Mouse (Mus musculus) stomach, postnatal 0 days (tissue): ENCODE results near the gene Zhx3. TPM values are rescaled to one million over a fixed set of nuclear protein-coding genes. Genes with fewer than 3 reads are reported as not detected.

ENCODE experiments used
- ATAC-seq: fragments of 200-750 bp; cut with Nextera tagmentation; 2 replicates; pipeline ENCODE4 v1.8.0; 2017; ENCODE audit not compliant: low FRiP score, low TSS enrichment
- DNase-seq: peaks from one replicate; pipeline ENCODE4 v3.0.0-alpha.2; 2016; ENCODE audit warnings: low spot score
- H3K27ac ChIP-seq: fragments of 300-500 bp; sonication (generic); replicated peaks from 2 replicates; pipeline ENCODE4 v1.5.1; 2014; ENCODE audit warnings: mild to moderate bottlenecking, control low read depth
- H3K27me3 ChIP-seq: fragments of 300-500 bp; sonication (generic); 2 replicates; pipeline ENCODE4 v1.6.1; 2014; ENCODE audit warnings: low read length; ENCODE audit not compliant: control insufficient read depth, insufficient read depth
- H3K36me3 ChIP-seq: fragments of 300-500 bp; sonication (generic); 2 replicates; pipeline ENCODE4 v1.6.1; 2014; ENCODE audit warnings: low read length, mixed read lengths; ENCODE audit not compliant: control insufficient read depth, insufficient read depth
- H3K4me1 ChIP-seq: fragments of 300-500 bp; sonication (generic); replicated peaks from 2 replicates; pipeline ENCODE4 v1.6.1; 2014; ENCODE audit warnings: antibody characterized with exemption; ENCODE audit not compliant: control insufficient read depth, insufficient read depth
- H3K4me2 ChIP-seq: fragments of 300-500 bp; sonication (generic); replicated peaks from 2 replicates; pipeline ENCODE4 v1.6.1; 2014; ENCODE audit warnings: low read depth, mild to moderate bottlenecking, control low read depth, moderate library complexity
- H3K4me3 ChIP-seq: fragments of 300-500 bp; sonication (generic); 2 replicates; pipeline ENCODE4 v1.5.1; 2014; ENCODE audit warnings: low read depth, low read length, control low read depth
- H3K9ac ChIP-seq: fragments of 300-500 bp; sonication (generic); 2 replicates; pipeline ENCODE4 v1.6.1; 2014; ENCODE audit warnings: mild to moderate bottlenecking, low read length, control low read depth, mixed read lengths
- H3K9me3 ChIP-seq: fragments of 300-500 bp; sonication (generic); 2 replicates; pipeline ENCODE4 v1.6.1; 2016; ENCODE audit warnings: low read length; ENCODE audit not compliant: control insufficient read depth
- CTCF ChIP-seq: IDR thresholded peaks from 2 replicates; pipeline ENCODE4 v1.5.1; 2016; ENCODE audit warnings: antibody characterized with exemption, low read depth, mild to moderate bottlenecking, moderate library complexity
- EP300 ChIP-seq: optimal IDR thresholded peaks from 2 replicates; pipeline ENCODE3; 2016; ENCODE audit warnings: antibody characterized with exemption
- WGBS: fragments of 180-500 bp; shearing (Covaris S2); extraction: QIAGEN DNeasy Blood & Tissue Kit; methylation state at CpG from one replicate; pipeline ENCODE4 v1.1.7; 2014; 5-methylcytosine and 5-hydroxymethylcytosine counted together
- polyA plus RNA-seq: library from polyadenylated mRNA; unstranded; fragments of >200 nt; fragmentation: Nextera tagmentation; extraction: Ambion mirVana; gene quantifications from 2 replicates; pipeline ENCODE4 v1.2.1, GENCODE M21; 2015

Zhx3 gene
- polyA plus RNA-seq, 1 experiment from 2014 or later: 4.5 TPM

- H3K9me3 ChIP-seq: no peaks in the 10 kb centered on the region
- no peak for ATAC-seq
- no peak overlapping the region for H3K27ac ChIP-seq
- no peak overlapping the region for H3K9ac ChIP-seq
- no peak overlapping the region for H3K4me2 ChIP-seq
- no peak for DNase-seq
- no peaks in the 10 kb centered on the region; the same call in 1 of the 2 replicates for H3K27me3 ChIP-seq
- TF ChIP-seq EP300: no peak
- TF ChIP-seq CTCF: no peak
- H3K4me1 ChIP-seq: no peaks in the 10 kb centered on the region
- no peak overlapping the region for H3K4me3 ChIP-seq
- H3K36me3 ChIP-seq: no peaks in the 10 kb centered on the region
- 49% methylated on average over 6 of the region's 6 CpGs for WGBS
Measured at GRCm38 (mm10) chr2:160881462-160882101, 8.8 kb upstream of the Zhx3 start.

GRCm38 (mm10) chr2:160880453-160881195 is 7.8 kb upstream of the Zhx3 start, which contains the start of gene Lpin3:
Gene Lpin3, plus strand, starts transcription at chr2:160880670.
- 58% methylated on average over 13 of the region's 13 CpGs for WGBS
- H3K4me2 ChIP-seq: no peak within 1 kb of the TSS
- no peaks in the 10 kb centered on the region for H3K4me1 ChIP-seq
- H3K9me3 ChIP-seq: no peaks in the 10 kb centered on the region
- H3K4me3 ChIP-seq: no peak within 1 kb of the TSS
- H3K36me3 ChIP-seq: no peaks in the 10 kb centered on the region
- H3K9ac ChIP-seq: no peak within 1 kb of the TSS
- DNase-seq: no peak
- H3K27ac ChIP-seq: no peak within 1 kb of the TSS
- H3K27me3 ChIP-seq: no peaks in the 10 kb centered on the region; the same call in 1 of the 2 replicates
- no peak; the same call in 1 of the 2 replicates for ATAC-seq
- TF ChIP-seq EP300: no peak
- TF ChIP-seq CTCF: no peak

- no peak for DNase-seq
- H3K27me3 ChIP-seq: no peaks in the 10 kb centered on the region
- 89% methylated on average over 4 of the region's 4 CpGs for WGBS
- no peak for TF ChIP-seq EP300
- TF ChIP-seq CTCF: peak; percentile 63
- no peaks in the 10 kb centered on the region for H3K4me1 ChIP-seq
- ATAC-seq: no peak
- H3K4me3 ChIP-seq: no peak overlapping the region
- H3K4me2 ChIP-seq: no peak overlapping the region
- no peak overlapping the region for H3K9ac ChIP-seq
- no peak overlapping the region for H3K27ac ChIP-seq
- no peaks in the 10 kb centered on the region for H3K9me3 ChIP-seq
- H3K36me3 ChIP-seq: no peaks in the 10 kb centered on the region
Measured at GRCm38 (mm10) chr2:160876115-160876514, 3.3 kb upstream of the Zhx3 start.

- Histone ChIP-seq H3K27me3 (no peaks in the 10 kb centered on the region), H3K4me1 (no peaks in the 10 kb centered on the region), H3K4me3 (no peak overlapping the region), H3K9me3 (no peaks in the 10 kb centered on the region), H3K4me2 (no peak overlapping the region), H3K9ac (no peak overlapping the region), H3K36me3 (no peaks in the 10 kb centered on the region), H3K27ac (no peak overlapping the region)
- DNase-seq: no peak
- TF ChIP-seq CTCF: no peak
- no peak for TF ChIP-seq EP300
- 62% methylated on average over 5 of the region's 5 CpGs for WGBS
- ATAC-seq: no peak
Measured at GRCm38 (mm10) chr2:160874231-160874877, 1.6 kb upstream of the Zhx3 start.

GRCm38 (mm10) chr2:160872395-160872794 is 403 bp downstream of the Zhx3 start:
- peak; percentile 87 for ATAC-seq
- peak; percentile 76 for DNase-seq
- 1% methylated on average over 32 of the region's 47 CpGs for WGBS
- Histone ChIP-seq H3K36me3 (no peaks in the 10 kb centered on the region), H3K9ac (peak overlapping the region; percentile 96), H3K4me1 (no peaks in the 10 kb centered on the region), H3K9me3 (no peaks in the 10 kb centered on the region), H3K27me3 (no peaks in the 10 kb centered on the region), H3K4me3 (peak overlapping the region; percentile 92), H3K4me2 (peak overlapping the region; percentile 81), H3K27ac (peak overlapping the region; percentile 97)
- no peak for TF ChIP-seq EP300
- TF ChIP-seq CTCF: no peak

- no peak overlapping the region for H3K9ac ChIP-seq
- WGBS: 77% methylated on average over 3 of the region's 3 CpGs
- no peak for DNase-seq
- no peaks in the 10 kb centered on the region for H3K27me3 ChIP-seq
- ATAC-seq: no peak
- no peak overlapping the region for H3K4me3 ChIP-seq
- no peak overlapping the region for H3K27ac ChIP-seq
- no peak overlapping the region for H3K4me2 ChIP-seq
- TF ChIP-seq EP300 (no peak), CTCF (no peak)
- no peaks in the 10 kb centered on the region for H3K36me3 ChIP-seq
- no peaks in the 10 kb centered on the region for H3K9me3 ChIP-seq
- no peaks in the 10 kb centered on the region for H3K4me1 ChIP-seq
Measured at GRCm38 (mm10) chr2:160871310-160871709, 1.5 kb downstream of the Zhx3 start.
